Mouse (Mus musculus) embryonic fibroblast, embryonic 13.5 days (primary cell): ENCODE results near the gene Wdr59.

Experiments
- CTCF ChIP-seq: IDR thresholded peaks from 2 replicates; pipeline ENCODE4 v1.5.1; 2011; ENCODE audit warnings: mild to moderate bottlenecking, control low read depth, low read length, moderate library complexity, borderline replicate concordance; ENCODE audit not compliant: insufficient read depth
- POLR2A ChIP-seq: IDR thresholded peaks from 2 replicates; pipeline ENCODE4 v1.6.1; 2011; ENCODE audit warnings: low read depth, mild to moderate bottlenecking, control low read depth, low read length, moderate library complexity

DNA sequence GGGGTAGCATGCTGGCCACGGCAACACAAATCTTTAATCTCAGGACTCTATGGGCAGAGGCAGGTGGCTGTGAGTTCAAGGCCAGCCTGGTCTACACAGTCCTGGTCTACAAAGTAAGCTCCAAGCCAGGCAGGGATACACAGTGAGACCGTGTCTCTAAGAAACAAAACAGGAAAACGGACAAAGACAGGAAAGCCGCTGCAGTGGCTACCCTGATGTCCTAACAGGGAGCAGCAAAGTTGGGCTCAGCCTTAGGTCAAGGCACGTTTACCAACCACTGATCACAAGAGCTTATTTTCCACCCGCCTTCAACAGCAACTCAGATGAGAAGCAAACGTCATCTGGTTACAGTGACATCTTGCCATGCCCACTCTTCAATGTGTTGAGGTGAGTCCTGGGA is 25.6 kb downstream of the Wdr59 start:
- TF ChIP-seq CTCF (no peak), POLR2A (no peak)
